8 mouse cellular contexts compared by ENCODE assay signal in the genomic region with DNA sequence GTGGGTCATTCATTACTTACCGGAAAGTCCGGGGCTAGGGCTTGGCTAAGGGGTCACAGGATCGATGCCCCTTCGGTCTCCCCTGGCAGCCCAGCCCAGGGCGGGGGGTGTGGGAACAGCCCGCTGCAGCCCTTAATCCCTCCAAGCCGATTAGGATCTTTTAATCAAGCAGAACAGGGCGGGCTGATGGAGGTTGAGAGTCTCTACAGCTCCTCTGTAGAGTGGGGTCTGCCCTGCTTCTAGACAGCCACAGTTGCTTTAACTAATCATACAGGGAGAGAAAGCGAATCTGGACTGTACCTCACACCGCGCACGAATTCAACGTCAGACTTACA. TPM values are rescaled to one million over a fixed set of nuclear protein-coding genes. Genes with fewer than 3 reads are reported as not detected.
DNase-seq lines count a peak whose midpoint lies in the region; ATAC-seq and TF ChIP-seq lines count a peak whose summit lies in the region.

TSS of gene Gucy2e (minus strand) at position 111 of the 335 bp plus-strand sequence.

- intact Hi-C loops in heart, postnatal 25 days (cut with DNase I): no loop called here

- peak within 1 kb of the TSS; percentile 32 for H3K9ac ChIP-seq in heart, embryonic 15.5 days
- peak within 1 kb of the TSS; percentile 58 for H3K9ac ChIP-seq in hindbrain, embryonic 14.5 days
- peak within 1 kb of the TSS; percentile 55 for H3K9ac ChIP-seq in midbrain, embryonic 14.5 days (replicated peaks; ENCODE audit: low read length)

- ATAC-seq in heart, embryonic 15.5 days (replicated peaks; ENCODE audit: insufficient number of reproducible peaks, insufficient read depth, low FRiP score, low read depth): no peak
- ATAC-seq in hindbrain, embryonic 14.5 days (ENCODE audit: low FRiP score): no peak
- ATAC-seq in midbrain, embryonic 14.5 days (ENCODE audit: low FRiP score, low TSS enrichment): no peak

- peak within 1 kb of the TSS; percentile 79 for H3K4me2 ChIP-seq in heart, embryonic 15.5 days
- H3K4me2 ChIP-seq in hindbrain, embryonic 14.5 days (replicated peaks): peak within 1 kb of the TSS; percentile 82
- peak within 1 kb of the TSS; percentile 66 for H3K4me2 ChIP-seq in midbrain, embryonic 14.5 days (ENCODE audit: low read length)

- no peaks in the 10 kb centered on the region for H3K36me3 ChIP-seq in heart, embryonic 15.5 days
- no peaks in the 10 kb centered on the region for H3K36me3 ChIP-seq in hindbrain, embryonic 14.5 days (replicated peaks; ENCODE audit: control insufficient read depth, insufficient read depth)
- H3K36me3 ChIP-seq in midbrain, embryonic 14.5 days (ENCODE audit: control insufficient read depth, insufficient read depth, low read length): no peaks in the 10 kb centered on the region

- TF ChIP-seq POLR2A in cortical plate, adult 2 months (IDR thresholded peaks at IDR 0.05; ENCODE audit: extremely low read depth, insufficient read depth, low read length): no peak

- peak within 1 kb of the TSS; percentile 41 for H3K4me3 ChIP-seq in heart, embryonic 15.5 days
- peak within 1 kb of the TSS; percentile 45 for H3K4me3 ChIP-seq in cortical plate, adult 2 months (ENCODE audit: insufficient read depth, low read length)
- H3K4me3 ChIP-seq in hindbrain, embryonic 14.5 days (replicated peaks; ENCODE audit: low read length): peak within 1 kb of the TSS; percentile 45
- peak within 1 kb of the TSS; percentile 43 for H3K4me3 ChIP-seq in midbrain, embryonic 14.5 days (replicated peaks; ENCODE audit: low read depth, low read length)

- H3K9me3 ChIP-seq in heart, embryonic 15.5 days (replicated peaks): no peaks in the 10 kb centered on the region
- no peaks in the 10 kb centered on the region for H3K9me3 ChIP-seq in hindbrain, embryonic 14.5 days (ENCODE audit: control insufficient read depth, low read length)
- no peaks in the 10 kb centered on the region for H3K9me3 ChIP-seq in midbrain, embryonic 14.5 days (ENCODE audit: control insufficient read depth, low read length)

- H3K4me1 ChIP-seq in heart, embryonic 15.5 days (replicated peaks): peaks cover 21% of the 10 kb centered on the region
- no peaks in the 10 kb centered on the region for H3K4me1 ChIP-seq in cortical plate, adult 2 months (ENCODE audit: control insufficient read depth, insufficient read depth, low read length)
- H3K4me1 ChIP-seq in hindbrain, embryonic 14.5 days (replicated peaks; ENCODE audit: control insufficient read depth, insufficient read depth, low read length): peaks cover 4% of the 10 kb centered on the region; the same call in 1 of the 2 replicates
- peaks cover 13% of the 10 kb centered on the region for H3K4me1 ChIP-seq in midbrain, embryonic 14.5 days (ENCODE audit: control insufficient read depth, insufficient read depth, low read length)

- WGBS in heart, embryonic 15.5 days: 24% methylated on average over 13 of the region's 13 CpGs
- WGBS in hindbrain, embryonic 14.5 days: 25% methylated on average over 13 of the region's 13 CpGs
- 11% methylated on average over 13 of the region's 13 CpGs for WGBS in midbrain, embryonic 14.5 days

- no peak within 1 kb of the TSS for H3K27ac ChIP-seq in heart, embryonic 15.5 days
- H3K27ac ChIP-seq in cortical plate, adult 2 months (ENCODE audit: insufficient read depth, low read length): no peak within 1 kb of the TSS
- peak within 1 kb of the TSS; percentile 70; the same call in 1 of the 2 replicates for H3K27ac ChIP-seq in hindbrain, embryonic 14.5 days
- peak within 1 kb of the TSS; percentile 58; the same call in 1 of the 2 replicates for H3K27ac ChIP-seq in midbrain, embryonic 14.5 days (replicated peaks; ENCODE audit: low read depth, low read length)

- peaks cover 58% of the 10 kb centered on the region for H3K27me3 ChIP-seq in heart, embryonic 15.5 days
- H3K27me3 ChIP-seq in hindbrain, embryonic 14.5 days (ENCODE audit: control insufficient read depth, insufficient read depth, low read length): peaks cover 26% of the 10 kb centered on the region
- H3K27me3 ChIP-seq in midbrain, embryonic 14.5 days (ENCODE audit: control insufficient read depth, insufficient read depth, low read length): peaks cover 14% of the 10 kb centered on the region; the same call in 1 of the 2 replicates

- TF ChIP-seq CTCF in cortical plate, adult 2 months (IDR thresholded peaks at IDR 0.05; ENCODE audit: extremely low read depth, insufficient read depth, low read length): no peak

- DNase-seq in heart, postnatal 25 days (ENCODE audit: low spot score): no peak
- no peak for DNase-seq in hindbrain, embryonic 14.5 days (ENCODE audit: low spot score)
- peak; percentile 58 for DNase-seq in midbrain, embryonic 14.5 days
- DNase-seq in cerebellum, postnatal 36 days: no peak
- no peak for DNase-seq in c-Kit-positive CD71-positive TER-119-positive erythroid progenitor cells, embryonic 14.5 days (ENCODE audit: low spot score)
- no peak for DNase-seq in testis, postnatal 10 days (ENCODE audit: low spot score)

RNA-seq across cellular contexts. Expression of gene Gucy2e, which starts in this region (rescaled TPM):
- 0.08 and 0.13 TPM in 2 replicates for polyA plus RNA-seq in heart, embryonic 15.5 days (2015; fragmentation: Nextera tagmentation; extraction: Ambion mirVana)
- total RNA-seq in heart, postnatal 25 days (2021): 1 to 10 TPM; 1.4 to 1.5 TPM
- polyA plus RNA-seq in cortical plate, adult 2 months (2012; rRNA removed): 1.6 TPM in 2 replicates
- 0.29 and 0.34 TPM in 2 replicates for polyA plus RNA-seq in hindbrain, embryonic 14.5 days (2014; fragmentation: Nextera tagmentation; extraction: Ambion mirVana)
- 0.37 and 0.49 TPM in 2 replicates for polyA plus RNA-seq in midbrain, embryonic 14.5 days (2014; fragmentation: Nextera tagmentation; extraction: Ambion mirVana)

Comparison
In these comparisons a context has a peak if more than half of its experiments do, and no peak if none do; other contexts are left out.
1. Peak in DNase-seq, H3K4me3 ChIP-seq, H3K27ac ChIP-seq, H3K9ac ChIP-seq and H3K4me2 ChIP-seq in midbrain, embryonic 14.5 days; RNA of the gene not detected or under 1 TPM.